Mouse (Mus musculus): ENCODE results near the gene Pi4ka.

The Pi4ka gene

GRCm38 (mm10) chr16:17339701-17340100 lies 66.4 kb downstream of the Pi4ka start:
- ATAC-seq (ENCODE audit: insufficient number of reproducible peaks, low FRiP score, low TSS enrichment) = no peak

- no peak for ATAC-seq (ENCODE audit: insufficient number of reproducible peaks, low FRiP score, low TSS enrichment)
These were observed 70.0 kb downstream of the Pi4ka start for GRCm38 (mm10) chr16:17336089-17336488.

GRCm38 (mm10) chr16:17334574-17334973 lies 71.5 kb downstream of the Pi4ka start:
- ATAC-seq (ENCODE audit: insufficient number of reproducible peaks, low FRiP score, low TSS enrichment) = no peak

DNA sequence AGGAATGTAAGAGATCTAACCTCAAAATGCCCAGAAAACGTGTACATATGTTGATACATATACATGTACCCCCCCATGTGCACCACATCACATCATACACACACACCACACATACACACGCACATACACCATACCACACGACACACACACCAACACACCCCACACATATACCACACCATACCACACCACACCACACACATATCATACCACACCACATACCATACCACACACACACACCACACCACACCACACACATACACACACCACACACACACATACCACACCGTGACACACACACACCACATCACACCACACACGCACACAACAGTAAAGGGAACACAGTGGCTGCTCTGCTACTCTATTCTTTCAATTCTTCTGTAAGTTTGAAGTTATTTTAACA lies 74.3 kb downstream of the Pi4ka start:
- no peak for ATAC-seq (ENCODE audit: insufficient number of reproducible peaks, low FRiP score, low TSS enrichment)

DNA sequence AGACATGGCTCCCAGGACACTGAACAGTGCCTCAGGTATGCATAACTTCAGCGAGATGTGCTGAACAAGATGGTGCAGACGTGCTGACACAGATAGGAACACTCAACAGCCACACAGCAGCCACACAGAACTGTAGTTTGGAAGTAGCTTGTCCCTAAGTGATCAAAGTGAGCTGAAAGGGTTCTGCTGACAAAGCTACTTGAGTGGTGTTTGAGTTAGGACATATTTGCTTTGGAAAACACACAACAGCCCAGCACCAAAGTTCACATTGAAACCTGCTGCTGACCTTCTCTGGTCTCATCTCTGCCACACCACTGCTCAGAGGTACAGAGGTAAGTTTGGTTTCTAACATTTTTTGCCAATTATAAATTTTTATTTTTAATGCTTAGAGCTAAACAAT lies 75.0 kb downstream of the Pi4ka start, which contains the start of gene Serpind1:
TSS of gene Serpind1 (plus strand) at position 256 of the 400 bp plus-strand sequence.
- no peak for ATAC-seq (ENCODE audit: insufficient number of reproducible peaks, low FRiP score, low TSS enrichment)

- ATAC-seq (ENCODE audit: insufficient number of reproducible peaks, low FRiP score, low TSS enrichment) = no peak
These were observed 76.1 kb downstream of the Pi4ka start for GRCm38 (mm10) chr16:17329848-17330570.

GRCm38 (mm10) chr16:17326064-17326463 lies 80.0 kb downstream of the Pi4ka start:
- ATAC-seq (ENCODE audit: insufficient number of reproducible peaks, low FRiP score, low TSS enrichment) = no peak

DNA sequence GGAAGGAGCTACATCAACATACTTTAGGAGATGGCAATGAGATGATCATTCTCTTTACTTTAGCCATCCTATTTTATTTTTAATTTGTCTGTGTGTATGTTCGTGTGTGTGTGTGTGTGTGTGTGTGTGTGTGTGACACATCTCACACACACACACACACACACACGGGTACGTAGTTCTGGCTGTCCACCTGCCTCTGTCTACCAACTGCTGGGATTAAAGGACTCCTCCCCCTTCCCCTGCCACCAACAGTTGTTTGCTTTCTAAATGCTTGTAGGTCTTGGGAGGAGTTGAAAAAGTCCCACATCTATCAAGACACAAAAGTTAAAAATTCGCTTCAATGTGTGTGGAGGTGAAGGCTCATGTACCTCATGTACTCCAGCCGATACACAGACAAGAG lies 81.4 kb downstream of the Pi4ka start:
- no peak for ATAC-seq (ENCODE audit: insufficient number of reproducible peaks, low FRiP score, low TSS enrichment)

DNA sequence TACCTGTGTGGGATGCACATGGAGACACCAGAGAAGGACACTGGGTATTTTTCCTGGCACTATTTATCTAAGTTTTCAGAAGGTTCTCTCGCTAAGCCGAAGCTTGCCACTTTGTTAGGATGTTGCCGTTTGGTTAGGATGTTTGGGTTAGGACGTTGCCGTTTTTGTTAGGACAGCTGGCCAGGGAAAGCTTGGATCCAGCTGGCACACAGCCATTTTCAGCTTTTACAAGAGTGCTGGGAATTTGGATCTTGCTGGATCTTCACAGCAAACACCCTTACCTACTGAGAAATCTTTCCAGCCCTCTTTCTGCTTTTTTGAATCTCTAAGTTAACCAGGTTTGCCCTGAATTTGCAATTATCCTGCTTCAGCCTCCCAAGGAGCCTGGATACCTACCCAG lies 84.6 kb downstream of the Pi4ka start:
- no peak for ATAC-seq (ENCODE audit: insufficient number of reproducible peaks, low FRiP score, low TSS enrichment)

GRCm38 (mm10) chr16:17316554-17316953 lies 89.6 kb downstream of the Pi4ka start:
- no peak for ATAC-seq (ENCODE audit: insufficient number of reproducible peaks, low FRiP score, low TSS enrichment)

- ATAC-seq (ENCODE audit: insufficient number of reproducible peaks, low FRiP score, low TSS enrichment) = no peak
These were observed 93.6 kb downstream of the Pi4ka start for GRCm38 (mm10) chr16:17312531-17312930.

DNA sequence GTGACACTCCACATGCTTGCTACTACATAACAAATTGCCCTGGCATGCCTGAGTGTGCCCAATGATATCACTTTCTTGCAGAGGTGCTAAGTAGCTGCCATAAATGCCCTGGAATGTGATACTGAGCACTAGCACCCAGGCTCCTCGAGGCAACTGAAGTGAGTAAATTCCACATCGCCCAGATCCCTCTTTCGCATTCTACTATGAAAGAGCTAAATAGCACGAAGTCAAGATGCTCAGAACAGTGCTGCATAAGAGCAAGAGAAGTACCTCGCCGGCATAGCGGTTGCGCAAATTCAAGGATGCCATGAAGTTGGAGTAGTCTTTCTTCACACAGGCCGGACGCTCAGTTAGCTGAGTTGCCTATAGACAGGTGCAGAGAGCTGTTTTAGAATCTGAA lies 97.1 kb downstream of the Pi4ka start:
- no peak for ATAC-seq (ENCODE audit: insufficient number of reproducible peaks, low FRiP score, low TSS enrichment)

- ATAC-seq (ENCODE audit: insufficient number of reproducible peaks, low FRiP score, low TSS enrichment) = no peak
These were observed 98.7 kb downstream of the Pi4ka start for GRCm38 (mm10) chr16:17307461-17307860.

GRCm38 (mm10) chr16:17303521-17304245 lies 102.4 kb downstream of the Pi4ka start:
- ATAC-seq (ENCODE audit: insufficient number of reproducible peaks, low FRiP score, low TSS enrichment) = no peak

DNA sequence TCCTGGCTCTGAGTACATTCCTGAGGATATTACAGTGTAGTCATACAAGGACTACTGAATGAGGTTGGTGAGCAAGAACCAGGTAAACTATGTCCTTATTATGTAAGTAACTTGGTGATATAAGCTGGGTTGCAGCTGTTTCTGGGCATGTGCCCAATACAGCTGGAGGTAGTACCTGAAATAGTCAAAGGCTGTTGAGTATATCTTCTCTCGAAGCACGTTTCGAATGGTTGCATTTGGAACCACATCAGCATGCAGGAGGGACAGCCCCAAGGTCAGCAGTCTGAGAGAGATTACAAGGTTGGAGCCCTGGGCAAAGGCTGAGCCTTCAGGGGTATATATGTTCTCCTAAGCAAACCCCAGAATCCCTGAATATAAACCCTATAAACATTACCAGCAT lies 105.3 kb downstream of the Pi4ka start:
- no peak for ATAC-seq (ENCODE audit: insufficient number of reproducible peaks, low FRiP score, low TSS enrichment)

GRCm38 (mm10) chr16:17292751-17293150 lies 113.4 kb downstream of the Pi4ka start:
- 0 out of 2 replicates have a peak, but pooled peaks have one; percentile 28 for ATAC-seq (ENCODE audit: insufficient number of reproducible peaks, low FRiP score, low TSS enrichment)

DNA sequence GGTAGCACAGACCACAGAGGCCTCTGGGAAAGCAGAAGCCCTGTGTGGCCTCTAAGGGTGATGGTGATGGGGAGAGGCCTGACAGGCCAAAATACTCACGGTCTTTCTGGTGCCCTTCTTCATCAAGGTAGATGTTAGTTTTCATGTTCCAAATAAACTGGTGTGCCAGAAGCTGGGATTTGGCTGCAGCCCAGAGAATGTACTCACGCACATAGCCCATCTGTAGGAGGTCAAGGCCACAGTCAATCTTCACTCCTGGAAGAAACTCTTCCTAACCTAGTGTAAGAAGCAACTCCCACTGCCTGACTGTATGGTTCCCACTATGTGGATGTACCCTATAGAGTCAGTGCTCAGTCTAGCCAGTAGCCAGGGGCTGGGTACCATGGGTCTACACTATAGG lies 115.1 kb downstream of the Pi4ka start:
- ATAC-seq (ENCODE audit: insufficient number of reproducible peaks, low FRiP score, low TSS enrichment) = no peak

DNA sequence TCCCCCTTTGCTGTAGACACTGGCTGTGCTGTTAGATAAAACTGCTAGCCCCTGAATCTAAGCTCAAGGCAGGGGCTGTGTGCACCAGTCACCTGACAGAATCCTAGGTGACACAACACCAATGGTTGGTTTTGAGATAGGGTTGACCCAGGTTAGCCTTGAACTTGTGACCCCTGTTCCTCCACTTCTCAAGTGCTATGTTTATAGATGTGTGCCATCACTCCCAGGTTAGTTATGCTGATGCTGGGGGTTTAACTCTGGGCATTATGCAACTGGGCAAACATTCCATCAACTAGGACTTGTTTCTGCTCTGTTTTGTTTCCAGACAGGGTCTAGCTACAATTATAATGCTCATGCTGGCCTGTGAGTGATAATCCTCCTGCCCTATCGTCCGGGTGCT lies 119.0 kb downstream of the Pi4ka start:
- no peak for ATAC-seq (ENCODE audit: insufficient number of reproducible peaks, low FRiP score, low TSS enrichment)

GRCm38 (mm10) chr16:17283151-17283550 lies 123.0 kb downstream of the Pi4ka start:
- no peak for ATAC-seq (ENCODE audit: insufficient number of reproducible peaks, low FRiP score, low TSS enrichment)

DNA sequence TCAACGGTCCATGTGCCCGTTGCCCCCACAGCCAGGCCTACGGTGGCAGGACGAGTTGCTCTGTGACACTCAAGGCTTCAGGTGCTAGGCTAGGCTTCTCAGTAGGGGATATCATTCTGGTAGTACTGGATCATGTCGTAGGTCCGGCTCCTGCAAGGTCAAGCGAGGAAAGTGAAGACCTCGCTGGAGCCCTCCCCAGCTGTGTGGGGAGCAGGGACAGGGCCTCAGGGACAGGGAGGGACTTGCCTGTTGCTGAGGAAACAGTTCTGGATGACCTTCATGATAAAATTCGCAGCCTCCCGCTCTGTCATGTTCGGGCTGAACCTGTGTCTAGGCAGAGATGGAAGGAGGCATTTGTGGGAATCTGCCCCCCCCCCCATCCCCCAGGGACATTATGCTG lies 125.6 kb downstream of the Pi4ka start:
- ATAC-seq (ENCODE audit: insufficient number of reproducible peaks, low FRiP score, low TSS enrichment) = no peak

- 0 out of 2 replicates have a peak, but pooled peaks have one; percentile 5 for ATAC-seq (ENCODE audit: insufficient number of reproducible peaks, low FRiP score, low TSS enrichment)
These were observed 128.5 kb downstream of the Pi4ka start for GRCm38 (mm10) chr16:17277342-17278211.
